Mouse (Mus musculus): Measurements from ENCODE around the gene Cacna2d4. TPM values are rescaled to one million over a fixed set of nuclear protein-coding genes. Genes with fewer than 3 reads are reported as not detected.

Cacna2d4 gene
- polyA plus RNA-seq, 1 experiment from 2014 or later, result not detected

- Histone ChIP-seq H3K9ac (replicated peaks; ENCODE audit: low read length) (no peak overlapping the region), H3K27me3 (ENCODE audit: insufficient read depth, low read length) (no peaks in the 10 kb centered on the region), H3K9me3 (ENCODE audit: low read length) (no peaks in the 10 kb centered on the region; the same call in 1 of the 2 replicates), H3K4me3 (ENCODE audit: low read length) (no peak overlapping the region), H3K27ac (ENCODE audit: low read length) (no peak overlapping the region), H3K4me2 (replicated peaks; ENCODE audit: low read depth, low read length) (no peak overlapping the region), H3K36me3 (ENCODE audit: insufficient read depth, low read length) (no peaks in the 10 kb centered on the region), H3K4me1 (ENCODE audit: insufficient read depth, low read length) (no peaks in the 10 kb centered on the region)
- WGBS, result 65% methylated on average over 9 of the region's 9 CpGs
- ATAC-seq (ENCODE audit: low FRiP score, low TSS enrichment), result no peak
Measured at GRCm38 (mm10) chr6:119280761-119281160, 44.4 kb downstream of the Cacna2d4 start.

DNA sequence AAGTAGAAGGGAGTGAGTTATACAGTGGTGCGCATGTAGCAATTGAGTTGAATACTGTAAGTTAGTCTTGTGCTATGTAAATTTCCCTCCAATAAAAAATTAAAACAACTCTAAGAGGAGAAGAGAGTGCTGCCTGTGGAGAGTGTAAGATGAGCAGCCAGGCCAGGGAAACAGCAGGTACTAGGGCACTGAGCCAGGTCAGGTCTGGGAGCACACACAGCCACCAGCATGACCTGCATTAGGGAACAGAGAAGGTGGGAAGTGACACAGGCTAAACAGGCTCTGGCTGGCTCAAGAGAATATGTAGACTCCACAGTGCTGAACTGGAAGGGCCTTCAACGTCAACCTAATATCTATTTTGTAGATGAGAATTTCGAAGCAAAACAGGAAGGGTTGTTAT lies 65.0 kb downstream of the Cacna2d4 start:
- no peaks in the 10 kb centered on the region for H3K4me1 ChIP-seq (ENCODE audit: insufficient read depth, low read length)
- H3K9me3 ChIP-seq (ENCODE audit: low read length), result no peaks in the 10 kb centered on the region
- H3K27ac ChIP-seq (ENCODE audit: low read length), result no peak overlapping the region
- no peak for ATAC-seq (ENCODE audit: low FRiP score, low TSS enrichment)
- no peak overlapping the region for H3K4me3 ChIP-seq (ENCODE audit: low read length)
- H3K36me3 ChIP-seq (ENCODE audit: insufficient read depth, low read length), result no peaks in the 10 kb centered on the region
- WGBS, result 94% methylated on average over 3 of the region's 3 CpGs
- H3K4me2 ChIP-seq (replicated peaks; ENCODE audit: low read depth, low read length), result no peak overlapping the region
- no peaks in the 10 kb centered on the region for H3K27me3 ChIP-seq (ENCODE audit: insufficient read depth, low read length)
- no peak overlapping the region for H3K9ac ChIP-seq (replicated peaks; ENCODE audit: low read length)

DNA sequence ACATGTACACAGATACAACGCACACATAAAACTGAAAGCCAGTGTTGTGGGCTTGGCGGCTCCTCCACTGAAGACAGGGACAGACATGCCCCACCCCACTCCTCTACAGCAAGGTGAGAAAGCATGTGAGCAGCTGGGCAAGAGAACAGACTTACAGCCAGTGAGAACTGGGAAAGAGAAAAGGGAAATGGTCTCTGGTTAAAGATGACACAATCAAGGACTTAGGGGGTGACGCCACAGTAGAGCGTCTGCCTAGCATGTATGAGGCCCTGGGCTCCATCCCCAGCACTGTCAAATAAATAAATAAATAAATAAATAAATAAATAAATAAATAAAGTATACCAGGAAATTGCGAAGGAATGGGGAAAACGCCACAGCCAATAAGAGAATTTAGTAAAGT lies 67.0 kb downstream of the Cacna2d4 start:
- no peak for ATAC-seq (ENCODE audit: low FRiP score, low TSS enrichment)
- H3K27ac ChIP-seq (ENCODE audit: low read length), result no peak overlapping the region
- H3K36me3 ChIP-seq (ENCODE audit: insufficient read depth, low read length), result no peaks in the 10 kb centered on the region
- H3K4me3 ChIP-seq (ENCODE audit: low read length), result no peak overlapping the region
- no peak overlapping the region for H3K9ac ChIP-seq (replicated peaks; ENCODE audit: low read length)
- H3K4me1 ChIP-seq (ENCODE audit: insufficient read depth, low read length), result no peaks in the 10 kb centered on the region
- H3K4me2 ChIP-seq (replicated peaks; ENCODE audit: low read depth, low read length), result no peak overlapping the region
- WGBS, result 89% methylated on average over 6 of the region's 6 CpGs
- H3K27me3 ChIP-seq (ENCODE audit: insufficient read depth, low read length), result no peaks in the 10 kb centered on the region
- H3K9me3 ChIP-seq (ENCODE audit: low read length), result no peaks in the 10 kb centered on the region

- 56% methylated on average over 10 of the region's 10 CpGs for WGBS
- ATAC-seq (ENCODE audit: low FRiP score, low TSS enrichment), result no peak
Measured at GRCm38 (mm10) chr6:119307867-119308413, 71.6 kb downstream of the Cacna2d4 start.

DNA sequence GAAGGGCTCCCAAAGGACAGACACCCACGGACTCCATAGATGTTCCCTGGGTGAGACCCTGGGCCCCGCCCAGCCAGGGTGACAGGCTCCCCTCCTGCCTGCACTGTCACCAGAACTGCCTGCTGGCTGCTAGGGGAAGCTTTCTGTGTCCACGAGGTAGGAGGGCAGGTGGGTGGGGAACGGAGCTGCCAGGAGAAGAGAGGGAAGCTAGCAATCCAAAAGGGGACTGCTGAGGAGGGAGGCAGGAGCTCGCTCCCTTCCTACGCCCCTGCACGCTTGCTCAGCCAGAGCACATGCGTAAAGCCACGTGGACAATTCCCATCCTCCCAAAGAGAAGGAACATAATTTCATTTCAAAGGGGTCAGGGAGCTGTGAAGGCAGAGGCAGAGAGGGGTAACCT lies 73.8 kb downstream of the Cacna2d4 start:
- Histone ChIP-seq H3K36me3 (ENCODE audit: insufficient read depth, low read length) (no peaks in the 10 kb centered on the region), H3K4me1 (ENCODE audit: insufficient read depth, low read length) (peaks cover 4% of the 10 kb centered on the region; the same call in 1 of the 2 replicates), H3K27me3 (ENCODE audit: insufficient read depth, low read length) (no peaks in the 10 kb centered on the region), H3K4me3 (ENCODE audit: low read length) (no peak overlapping the region), H3K27ac (ENCODE audit: low read length) (no peak overlapping the region), H3K4me2 (replicated peaks; ENCODE audit: low read depth, low read length) (no peak overlapping the region), H3K9ac (replicated peaks; ENCODE audit: low read length) (no peak overlapping the region), H3K9me3 (ENCODE audit: low read length) (no peaks in the 10 kb centered on the region)
- WGBS, result 44% methylated on average over 9 of the region's 9 CpGs
- no peak for ATAC-seq (ENCODE audit: low FRiP score, low TSS enrichment)

More at GRCm38 (mm10) chr6:119307867-119308413, 71.6 kb downstream of the Cacna2d4 start:
- Histone ChIP-seq H3K4me3 (ENCODE audit: low read length) (no peak overlapping the region), H3K4me1 (ENCODE audit: insufficient read depth, low read length) (no peaks in the 10 kb centered on the region), H3K9me3 (ENCODE audit: low read length) (no peaks in the 10 kb centered on the region), H3K27ac (ENCODE audit: low read length) (no peak overlapping the region), H3K27me3 (ENCODE audit: insufficient read depth, low read length) (no peaks in the 10 kb centered on the region), H3K4me2 (replicated peaks; ENCODE audit: low read depth, low read length) (no peak overlapping the region), H3K36me3 (ENCODE audit: insufficient read depth, low read length) (no peaks in the 10 kb centered on the region), H3K9ac (replicated peaks; ENCODE audit: low read length) (no peak overlapping the region)

- Histone ChIP-seq H3K9ac (replicated peaks; ENCODE audit: low read length) (no peak overlapping the region), H3K4me1 (ENCODE audit: insufficient read depth, low read length) (peaks cover 4% of the 10 kb centered on the region; the same call in 1 of the 2 replicates), H3K27ac (ENCODE audit: low read length) (no peak overlapping the region), H3K27me3 (ENCODE audit: insufficient read depth, low read length) (no peaks in the 10 kb centered on the region), H3K4me3 (ENCODE audit: low read length) (no peak overlapping the region), H3K4me2 (replicated peaks; ENCODE audit: low read depth, low read length) (no peak overlapping the region), H3K36me3 (ENCODE audit: insufficient read depth, low read length) (no peaks in the 10 kb centered on the region), H3K9me3 (ENCODE audit: low read length) (no peaks in the 10 kb centered on the region)
- WGBS, result 82% methylated on average over 6 of the region's 6 CpGs
- no peak for ATAC-seq (ENCODE audit: low FRiP score, low TSS enrichment)
Measured at GRCm38 (mm10) chr6:119312381-119312780, 76.1 kb downstream of the Cacna2d4 start.

- WGBS, result 64% methylated on average over 3 of the region's 3 CpGs
- Histone ChIP-seq H3K4me2 (replicated peaks; ENCODE audit: low read depth, low read length) (no peak overlapping the region), H3K4me3 (ENCODE audit: low read length) (no peak overlapping the region), H3K9ac (replicated peaks; ENCODE audit: low read length) (no peak overlapping the region), H3K9me3 (ENCODE audit: low read length) (no peaks in the 10 kb centered on the region), H3K27me3 (ENCODE audit: insufficient read depth, low read length) (no peaks in the 10 kb centered on the region), H3K36me3 (ENCODE audit: insufficient read depth, low read length) (no peaks in the 10 kb centered on the region), H3K4me1 (ENCODE audit: insufficient read depth, low read length) (peaks cover 4% of the 10 kb centered on the region; the same call in 1 of the 2 replicates), H3K27ac (ENCODE audit: low read length) (no peak overlapping the region)
- ATAC-seq (ENCODE audit: low FRiP score, low TSS enrichment), result no peak
Measured at GRCm38 (mm10) chr6:119313096-119313495, 76.8 kb downstream of the Cacna2d4 start.

- H3K4me2 ChIP-seq (replicated peaks; ENCODE audit: low read depth, low read length), result no peak overlapping the region
- peak; percentile 62; the same call in 1 of the 2 replicates for ATAC-seq (ENCODE audit: low FRiP score, low TSS enrichment)
Measured at GRCm38 (mm10) chr6:119313588-119314375, 77.5 kb downstream of the Cacna2d4 start.

DNA sequence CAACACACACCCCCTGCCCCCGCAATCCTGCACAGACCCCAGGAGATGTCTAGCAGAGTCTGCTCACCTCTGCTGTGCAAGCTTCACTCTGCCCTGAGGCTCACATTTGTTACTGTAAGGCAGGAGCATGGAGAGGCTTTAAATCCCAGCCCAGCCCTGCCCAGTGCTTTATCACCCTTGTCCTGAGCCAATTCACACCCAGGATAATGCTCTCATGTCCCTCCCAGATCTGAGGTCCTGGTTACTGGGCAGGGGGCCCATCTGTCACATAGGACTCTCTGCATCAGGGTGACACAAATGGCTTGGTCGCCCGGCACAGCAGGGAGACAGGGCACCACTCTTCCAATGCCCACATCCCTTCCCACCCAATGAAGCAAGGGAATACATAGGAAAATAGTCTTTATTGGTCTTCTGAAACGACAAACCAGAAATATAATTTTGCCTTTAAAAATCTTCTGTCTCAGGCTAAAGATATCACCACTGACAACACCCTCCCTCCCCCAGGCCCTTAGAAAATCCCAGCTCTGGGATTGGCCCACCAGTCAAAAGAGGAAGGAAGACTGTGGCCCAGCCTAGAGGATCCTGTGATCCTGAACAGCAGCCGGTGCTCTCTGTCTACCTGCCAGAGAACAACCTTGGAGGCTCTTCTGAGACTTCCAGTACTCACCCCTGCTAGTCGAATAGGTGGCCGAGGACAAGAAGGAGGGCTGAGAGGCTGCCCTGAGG lies 78.6 kb downstream of the Cacna2d4 start:
- 43% methylated on average over 7 of the region's 7 CpGs for WGBS
- H3K27me3 ChIP-seq (ENCODE audit: insufficient read depth, low read length), result no peaks in the 10 kb centered on the region
- H3K4me1 ChIP-seq (ENCODE audit: insufficient read depth, low read length), result peaks cover 4% of the 10 kb centered on the region; the same call in 1 of the 2 replicates
- no peaks in the 10 kb centered on the region for H3K36me3 ChIP-seq (ENCODE audit: insufficient read depth, low read length)
- no peaks in the 10 kb centered on the region for H3K9me3 ChIP-seq (ENCODE audit: low read length)
- no peak overlapping the region for H3K4me2 ChIP-seq (replicated peaks; ENCODE audit: low read depth, low read length)
- no peak overlapping the region for H3K9ac ChIP-seq (replicated peaks; ENCODE audit: low read length)
- ATAC-seq (ENCODE audit: low FRiP score, low TSS enrichment), result no peak
- no peak overlapping the region for H3K4me3 ChIP-seq (ENCODE audit: low read length)
- no peak overlapping the region for H3K27ac ChIP-seq (ENCODE audit: low read length)

More at GRCm38 (mm10) chr6:119313588-119314375, 77.5 kb downstream of the Cacna2d4 start:
- Histone ChIP-seq H3K36me3 (ENCODE audit: insufficient read depth, low read length) (no peaks in the 10 kb centered on the region), H3K27me3 (ENCODE audit: insufficient read depth, low read length) (no peaks in the 10 kb centered on the region), H3K9me3 (ENCODE audit: low read length) (no peaks in the 10 kb centered on the region), H3K9ac (replicated peaks; ENCODE audit: low read length) (no peak overlapping the region), H3K4me3 (ENCODE audit: low read length) (no peak overlapping the region), H3K27ac (ENCODE audit: low read length) (no peak overlapping the region), H3K4me1 (ENCODE audit: insufficient read depth, low read length) (peaks cover 4% of the 10 kb centered on the region; the same call in 1 of the 2 replicates)
- WGBS, result 56% methylated on average over 14 of the region's 14 CpGs
